Mouse (Mus musculus): Measurements from ENCODE around the gene Vmn2r7. TPM values are rescaled to one million over a fixed set of nuclear protein-coding genes. Genes with fewer than 3 reads are reported as not detected.
"Not testable (repeated sequence)": the region's sequence is repeated elsewhere in the genome, so short reads cannot be mapped to it uniquely, and the experiment has no call there.

Gene Vmn2r7
- not detected in 2 replicates for polyA plus RNA-seq (2015; fragmentation: Nextera tagmentation; extraction: Ambion mirVana)

- H3K4me2 ChIP-seq (replicated peaks; ENCODE audit: low read depth); ATAC-seq; H3K9me3 ChIP-seq (ENCODE audit: control insufficient read depth); H3K27me3 ChIP-seq (replicated peaks; ENCODE audit: control insufficient read depth, insufficient read depth, low read length); H3K4me1 ChIP-seq (replicated peaks; ENCODE audit: control insufficient read depth, insufficient read depth, low read length); H3K27ac ChIP-seq (ENCODE audit: low read depth, low read length); H3K9ac ChIP-seq (ENCODE audit: low read depth, low read length); H3K36me3 ChIP-seq (ENCODE audit: control insufficient read depth, insufficient read depth); H3K4me3 ChIP-seq (ENCODE audit: low read depth, low read length): not testable (repeated sequence)
- 82% methylated on average over 2 of the region's 3 CpGs for WGBS
These were observed at the start of gene Vmn2r7 for GRCm38 (mm10) chr3:64844665-64845064. Vmn2r7 (minus strand) TSS chr3:64844765.

GRCm38 (mm10) chr3:64889725-64890124 lies 45.2 kb upstream of the Vmn2r7 start:
- Histone ChIP-seq H3K9me3 (ENCODE audit: control insufficient read depth) (no peaks in the 10 kb centered on the region), H3K27ac (ENCODE audit: low read depth, low read length) (no peak overlapping the region), H3K9ac (ENCODE audit: low read depth, low read length) (no peak overlapping the region), H3K4me1 (replicated peaks; ENCODE audit: control insufficient read depth, insufficient read depth, low read length) (no peaks in the 10 kb centered on the region), H3K4me2 (replicated peaks; ENCODE audit: low read depth) (no peak overlapping the region), H3K36me3 (ENCODE audit: control insufficient read depth, insufficient read depth) (no peaks in the 10 kb centered on the region), H3K27me3 (replicated peaks; ENCODE audit: control insufficient read depth, insufficient read depth, low read length) (no peaks in the 10 kb centered on the region), H3K4me3 (ENCODE audit: low read depth, low read length) (no peak overlapping the region)
- 56% methylated on average over 1 of the region's 1 CpGs for WGBS
- ATAC-seq: no peak
- TF ChIP-seq CTCF (IDR thresholded peaks at IDR 0.05; ENCODE audit: low read depth): no peak

GRCm38 (mm10) chr3:64878199-64878977 lies 33.8 kb upstream of the Vmn2r7 start:
- no peak for ATAC-seq
- H3K4me3 ChIP-seq (ENCODE audit: low read depth, low read length): no peak overlapping the region
- H3K27ac ChIP-seq (ENCODE audit: low read depth, low read length): no peak overlapping the region
- no peaks in the 10 kb centered on the region for H3K9me3 ChIP-seq (ENCODE audit: control insufficient read depth)
- no peaks in the 10 kb centered on the region for H3K4me1 ChIP-seq (replicated peaks; ENCODE audit: control insufficient read depth, insufficient read depth, low read length)
- no peak overlapping the region for H3K4me2 ChIP-seq (replicated peaks; ENCODE audit: low read depth)
- 59% methylated on average over 3 of the region's 3 CpGs for WGBS
- H3K27me3 ChIP-seq (replicated peaks; ENCODE audit: control insufficient read depth, insufficient read depth, low read length): no peaks in the 10 kb centered on the region
- H3K36me3 ChIP-seq (ENCODE audit: control insufficient read depth, insufficient read depth): no peaks in the 10 kb centered on the region
- H3K9ac ChIP-seq (ENCODE audit: low read depth, low read length): no peak overlapping the region
- TF ChIP-seq CTCF (IDR thresholded peaks at IDR 0.05; ENCODE audit: low read depth): no peak

GRCm38 (mm10) chr3:64876669-64877068 lies 32.1 kb upstream of the Vmn2r7 start:
- Histone ChIP-seq H3K36me3 (ENCODE audit: control insufficient read depth, insufficient read depth) (no peaks in the 10 kb centered on the region), H3K4me1 (replicated peaks; ENCODE audit: control insufficient read depth, insufficient read depth, low read length) (no peaks in the 10 kb centered on the region), H3K27ac (ENCODE audit: low read depth, low read length) (no peak overlapping the region), H3K4me2 (replicated peaks; ENCODE audit: low read depth) (no peak overlapping the region), H3K4me3 (ENCODE audit: low read depth, low read length) (no peak overlapping the region), H3K9ac (ENCODE audit: low read depth, low read length) (no peak overlapping the region), H3K9me3 (ENCODE audit: control insufficient read depth) (no peaks in the 10 kb centered on the region), H3K27me3 (replicated peaks; ENCODE audit: control insufficient read depth, insufficient read depth, low read length) (no peaks in the 10 kb centered on the region)
- ATAC-seq: no peak
- 0 out of 2 replicates have a peak, but pooled peaks have one; percentile 9 for TF ChIP-seq CTCF (IDR thresholded peaks at IDR 0.05; ENCODE audit: low read depth)
- 57% methylated on average over 1 of the region's 1 CpGs for WGBS

GRCm38 (mm10) chr3:64842881-64843280 lies 1.7 kb downstream of the Vmn2r7 start:
- Histone ChIP-seq H3K27me3 (replicated peaks; ENCODE audit: control insufficient read depth, insufficient read depth, low read length) (no peaks in the 10 kb centered on the region), H3K4me3 (ENCODE audit: low read depth, low read length) (no peak overlapping the region), H3K4me1 (replicated peaks; ENCODE audit: control insufficient read depth, insufficient read depth, low read length) (no peaks in the 10 kb centered on the region), H3K36me3 (ENCODE audit: control insufficient read depth, insufficient read depth) (no peaks in the 10 kb centered on the region), H3K4me2 (replicated peaks; ENCODE audit: low read depth) (no peak overlapping the region), H3K9me3 (ENCODE audit: control insufficient read depth) (no peaks in the 10 kb centered on the region), H3K9ac (ENCODE audit: low read depth, low read length) (no peak overlapping the region), H3K27ac (ENCODE audit: low read depth, low read length) (no peak overlapping the region)
- TF ChIP-seq CTCF (IDR thresholded peaks at IDR 0.05; ENCODE audit: low read depth): no peak
- ATAC-seq: no peak
- WGBS: 87% methylated on average over 2 of the region's 2 CpGs

- no peak overlapping the region for H3K4me3 ChIP-seq (ENCODE audit: low read depth, low read length)
- no peak overlapping the region for H3K27ac ChIP-seq (ENCODE audit: low read depth, low read length)
- 10% methylated on average over 4 of the region's 4 CpGs for WGBS
- no peaks in the 10 kb centered on the region for H3K9me3 ChIP-seq (ENCODE audit: control insufficient read depth)
- no peak overlapping the region for H3K4me2 ChIP-seq (replicated peaks; ENCODE audit: low read depth)
- H3K27me3 ChIP-seq (replicated peaks; ENCODE audit: control insufficient read depth, insufficient read depth, low read length): no peaks in the 10 kb centered on the region
- no peaks in the 10 kb centered on the region for H3K36me3 ChIP-seq (ENCODE audit: control insufficient read depth, insufficient read depth)
- H3K4me1 ChIP-seq (replicated peaks; ENCODE audit: control insufficient read depth, insufficient read depth, low read length): no peaks in the 10 kb centered on the region
- H3K9ac ChIP-seq (ENCODE audit: low read depth, low read length): no peak overlapping the region
- TF ChIP-seq CTCF (IDR thresholded peaks at IDR 0.05; ENCODE audit: low read depth): peak; percentile 73
- no peak for ATAC-seq
These were observed 2.3 kb downstream of the Vmn2r7 start for GRCm38 (mm10) chr3:64842299-64842698.

Measured in intestine, postnatal 0 days (tissue).